Mouse (Mus musculus): Measurements from ENCODE around the gene Ggps1.

- TF ChIP-seq CTCF (IDR thresholded peaks at IDR 0.05; ENCODE audit: control insufficient read depth, insufficient read depth, insufficient read length) (no peak), CEBPB (IDR thresholded peaks at IDR 0.05; ENCODE audit: low read depth) (no peak), MAX (IDR thresholded peaks at IDR 0.05) (no peak), USF1 (IDR thresholded peaks at IDR 0.05; ENCODE audit: low read depth) (no peak), MYOD1 (IDR thresholded peaks at IDR 0.05; ENCODE audit: control insufficient read depth, insufficient read length, low read depth) (no peak), FOSL1 (IDR thresholded peaks at IDR 0.05; ENCODE audit: insufficient read depth, low read length, poor library complexity, severe bottlenecking) (no peak), MYOG (IDR thresholded peaks at IDR 0.05; ENCODE audit: control insufficient read depth, extremely low read depth, insufficient read length) (no peak)
Observed at GRCm38 (mm10) chr13:14065701-14066100, 2.4 kb upstream of the Ggps1 start.
